Mouse (Mus musculus) macrophage (primary cell): ENCODE data around the gene Kdm8. TPM values are rescaled to one million over a fixed set of nuclear protein-coding genes. Genes with fewer than 3 reads are reported as not detected.

Source experiments
- H3K27ac ChIP-seq: fragments of 350-480 bp; formaldehyde crosslinking; 2 replicates; pipeline ENCODE4 v1.9.0; 2021
- H3K36me3 ChIP-seq: fragments of 350-480 bp; formaldehyde crosslinking; 2 replicates; pipeline ENCODE4 v1.9.0; 2021; ENCODE audit errors: inconsistent target
- H3K4me3 ChIP-seq: fragments of 350-480 bp; formaldehyde crosslinking; 2 replicates; pipeline ENCODE4 v1.9.0; 2021; ENCODE audit errors: inconsistent target
- H3K79me2 ChIP-seq: fragments of 350-480 bp; formaldehyde crosslinking; 2 replicates; pipeline ENCODE4 v1.9.0; 2021; ENCODE audit errors: inconsistent target
- WGBS: methylation state at CpG from one replicate; pipeline ENCODE4 v1.1.7; 2026; ENCODE audit warnings: inconsistent platforms; ENCODE audit not compliant: missing documents; 5-methylcytosine and 5-hydroxymethylcytosine counted together
- polyA plus RNA-seq: library from polyadenylated mRNA; stranded (reverse); fragments of 250-400 nt; gene quantifications from 3 replicates; pipeline ENCODE4 v1.2.4, GENCODE M21; 2018; ENCODE audit warnings: inconsistent platforms

Gene Kdm8
- polyA plus RNA-seq, 1 experiment from 2014 or later = 1.1 TPM

DNA sequence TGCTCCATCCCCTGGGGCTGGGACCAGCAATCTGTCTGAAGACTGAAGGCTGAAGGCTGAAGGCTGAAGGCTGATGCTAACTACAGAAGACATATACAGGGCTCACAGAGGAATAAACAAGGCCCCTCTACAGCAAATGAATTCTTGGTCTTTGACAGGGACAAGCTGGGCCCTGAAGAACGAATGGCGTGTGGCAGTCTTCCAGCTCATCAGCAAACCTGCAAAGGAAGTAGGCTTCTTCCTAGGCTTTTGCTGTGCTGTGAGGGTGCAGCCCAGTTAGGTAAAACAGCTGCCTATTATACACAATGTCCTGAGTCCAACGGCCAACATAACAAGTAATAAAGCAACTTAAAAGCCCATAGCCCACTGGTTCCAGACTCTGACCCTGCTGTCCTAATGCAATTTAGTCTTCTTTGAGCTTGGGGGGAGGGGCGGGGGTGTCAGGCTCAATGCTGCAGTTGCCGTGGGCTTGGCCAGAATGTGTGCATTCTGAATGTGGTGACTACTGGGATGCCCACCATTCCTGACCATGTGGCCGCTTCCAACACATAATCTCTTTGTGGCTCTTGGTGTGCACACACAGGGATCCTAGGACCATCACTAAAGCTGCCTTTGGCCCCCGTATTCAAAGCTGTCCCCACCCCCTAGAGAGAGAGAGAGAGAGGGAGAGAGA is 14.2 kb upstream of the Kdm8 start:
- H3K4me3 ChIP-seq = no peak overlapping the region
- no peak overlapping the region for H3K27ac ChIP-seq
- WGBS = 79% methylated on average over 7 of the region's 7 CpGs
- no peaks in the 10 kb centered on the region for H3K36me3 ChIP-seq
- H3K79me2 ChIP-seq = no peaks in the 10 kb centered on the region

DNA sequence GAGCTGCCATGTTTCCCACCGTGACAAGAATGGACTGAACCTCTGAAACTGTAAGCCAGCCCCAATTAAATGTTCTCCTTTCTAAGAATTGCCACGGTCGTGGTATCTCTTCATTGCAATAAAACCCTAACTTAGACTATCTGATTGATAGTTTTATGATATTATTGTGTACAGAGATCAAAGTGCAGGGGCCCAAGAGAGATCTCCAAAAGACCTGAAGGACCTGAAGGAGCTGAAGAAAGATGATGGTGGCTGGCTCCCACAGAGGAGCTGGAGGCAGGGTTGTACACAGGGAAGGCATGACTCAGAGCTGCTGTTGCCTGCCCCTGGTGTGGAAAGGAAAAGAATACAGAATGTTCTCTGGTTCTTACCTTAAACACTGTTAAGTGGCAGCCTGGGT is 10.6 kb upstream of the Kdm8 start:
- no peak overlapping the region for H3K4me3 ChIP-seq
- H3K27ac ChIP-seq = no peak overlapping the region
- H3K36me3 ChIP-seq = no peaks in the 10 kb centered on the region
- WGBS = 91% methylated on average over 3 of the region's 3 CpGs
- H3K79me2 ChIP-seq = no peaks in the 10 kb centered on the region

DNA sequence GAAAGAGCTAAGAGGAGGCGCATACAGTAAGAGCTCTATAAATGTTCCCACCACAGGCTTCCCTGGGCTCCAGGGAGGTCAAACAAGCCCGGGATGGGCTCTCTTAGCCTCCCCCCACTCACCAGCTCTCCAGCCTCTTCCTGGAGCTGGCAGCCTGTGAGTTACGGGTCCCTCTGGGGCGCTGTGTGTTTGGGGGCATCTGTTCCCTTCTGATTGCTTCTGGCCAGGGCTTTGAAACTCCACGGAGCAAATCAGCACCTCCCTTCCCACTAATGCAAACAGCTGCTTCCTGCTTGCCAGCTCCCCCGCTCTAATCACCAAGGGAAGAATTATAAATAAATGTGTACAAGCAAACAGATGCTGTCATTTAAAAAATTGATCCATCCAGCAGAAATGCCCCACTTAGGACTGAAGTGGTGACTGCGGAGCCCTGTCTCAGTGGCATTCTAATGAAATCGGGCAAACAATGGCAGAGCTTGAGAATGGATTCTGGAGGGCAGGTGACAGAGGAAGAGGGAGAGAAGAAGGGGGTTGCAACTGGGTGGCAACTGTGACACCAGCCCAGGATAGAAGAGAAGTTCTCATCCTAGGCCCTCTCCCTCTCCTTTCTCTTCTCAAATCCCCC is 9.7 kb upstream of the Kdm8 start:
- 48% methylated on average over 8 of the region's 8 CpGs for WGBS
- Histone ChIP-seq H3K4me3 (no peak overlapping the region), H3K79me2 (no peaks in the 10 kb centered on the region), H3K27ac (no peak overlapping the region), H3K36me3 (no peaks in the 10 kb centered on the region)

DNA sequence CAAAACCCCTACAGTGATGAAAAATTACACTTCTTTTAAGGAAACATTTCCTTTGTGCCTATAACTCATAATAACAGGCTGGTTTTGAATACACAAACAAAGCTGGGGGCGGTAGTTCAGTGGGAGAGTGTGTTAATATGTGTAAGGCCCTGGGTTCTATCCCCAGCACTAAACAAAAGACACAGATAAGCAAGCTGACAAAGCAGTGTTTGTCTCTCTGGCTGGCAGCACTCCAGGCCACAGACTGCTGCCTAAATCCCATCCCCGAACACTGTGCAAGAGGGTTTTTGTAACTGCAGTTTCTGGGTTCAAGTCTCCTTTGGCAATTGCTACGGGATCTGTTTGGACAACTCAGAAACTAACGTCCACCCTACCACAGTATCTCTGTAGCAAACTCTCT is 2.2 kb upstream of the Kdm8 start:
- no peak overlapping the region for H3K4me3 ChIP-seq
- H3K27ac ChIP-seq = no peak overlapping the region
- WGBS = 89% methylated on average over 4 of the region's 4 CpGs

DNA sequence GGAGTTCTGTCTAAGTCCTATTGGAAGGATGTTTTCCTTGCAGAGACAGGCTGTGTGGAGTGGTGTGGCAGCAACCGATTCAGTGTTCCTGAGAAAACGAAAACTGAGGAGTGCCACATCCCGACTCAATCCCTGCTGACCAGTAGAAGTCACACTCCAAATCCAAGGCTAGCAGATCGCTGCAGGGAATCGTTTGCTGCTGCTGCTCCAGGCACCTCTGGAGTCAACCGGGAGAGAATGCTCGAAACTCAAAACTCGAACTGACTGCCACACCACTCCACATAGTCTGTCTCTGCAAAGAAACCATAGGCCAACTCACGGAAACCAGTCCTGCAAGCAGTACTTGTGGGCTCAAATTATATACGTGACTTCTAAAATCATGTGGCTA is 406 bp upstream of the Kdm8 start:
- peak overlapping the region; percentile 81 for H3K4me3 ChIP-seq
- WGBS = 18% methylated on average over 10 of the region's 10 CpGs
- peak overlapping the region; percentile 90 for H3K27ac ChIP-seq
- H3K36me3 ChIP-seq = no peaks in the 10 kb centered on the region
- peaks cover 6% of the 10 kb centered on the region; the same call in 1 of the 2 replicates for H3K79me2 ChIP-seq

More for the DNA sequence above, 2.2 kb upstream of the Kdm8 start:
- Histone ChIP-seq H3K79me2 (peaks cover 6% of the 10 kb centered on the region; the same call in 1 of the 2 replicates), H3K36me3 (no peaks in the 10 kb centered on the region)

DNA sequence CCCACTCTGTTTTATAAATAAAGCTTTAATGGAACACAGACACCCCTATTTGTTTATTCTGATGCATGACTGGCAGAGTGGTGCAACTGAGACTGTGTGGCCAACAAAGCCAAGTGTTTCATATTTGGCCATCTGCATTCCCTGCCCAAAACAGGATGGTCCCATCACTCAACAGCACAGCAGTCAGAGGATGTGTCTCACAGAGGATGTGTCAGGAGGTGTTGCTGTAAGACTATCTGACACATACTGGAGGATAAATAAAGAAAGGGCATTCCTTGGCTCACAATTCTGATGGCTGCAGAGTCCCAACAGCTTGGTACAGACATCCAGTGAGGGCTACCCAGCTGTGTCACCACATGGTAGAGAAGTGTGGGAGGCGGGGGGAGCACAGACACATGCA is 6.2 kb downstream of the Kdm8 start:
- no peak overlapping the region for H3K4me3 ChIP-seq
- H3K27ac ChIP-seq = no peak overlapping the region
- no peaks in the 10 kb centered on the region for H3K36me3 ChIP-seq
- WGBS = 91% methylated on average over 1 of the region's 1 CpGs
- no peaks in the 10 kb centered on the region for H3K79me2 ChIP-seq

DNA sequence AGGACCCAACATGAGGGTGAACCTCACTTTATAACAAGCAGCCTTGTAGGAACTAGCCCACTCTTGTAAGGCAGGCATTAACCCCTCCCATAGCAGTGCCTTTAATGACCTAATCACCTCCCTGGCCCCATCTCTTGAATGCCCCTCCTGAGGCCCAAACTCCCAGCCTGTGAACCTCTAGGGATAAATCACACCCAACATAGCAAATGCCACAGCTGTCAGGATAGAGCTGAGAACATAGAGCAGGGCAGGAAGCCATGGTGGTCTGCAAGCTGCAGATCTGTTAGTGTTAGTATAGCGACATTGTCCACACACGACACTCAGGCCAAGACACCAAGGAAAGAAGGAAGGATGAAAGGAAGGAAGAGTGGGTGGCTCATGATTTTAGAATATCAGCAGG is 6.6 kb downstream of the Kdm8 start:
- WGBS = 89% methylated on average over 2 of the region's 2 CpGs
- Histone ChIP-seq H3K79me2 (no peaks in the 10 kb centered on the region), H3K36me3 (no peaks in the 10 kb centered on the region), H3K4me3 (no peak overlapping the region), H3K27ac (no peak overlapping the region)

DNA sequence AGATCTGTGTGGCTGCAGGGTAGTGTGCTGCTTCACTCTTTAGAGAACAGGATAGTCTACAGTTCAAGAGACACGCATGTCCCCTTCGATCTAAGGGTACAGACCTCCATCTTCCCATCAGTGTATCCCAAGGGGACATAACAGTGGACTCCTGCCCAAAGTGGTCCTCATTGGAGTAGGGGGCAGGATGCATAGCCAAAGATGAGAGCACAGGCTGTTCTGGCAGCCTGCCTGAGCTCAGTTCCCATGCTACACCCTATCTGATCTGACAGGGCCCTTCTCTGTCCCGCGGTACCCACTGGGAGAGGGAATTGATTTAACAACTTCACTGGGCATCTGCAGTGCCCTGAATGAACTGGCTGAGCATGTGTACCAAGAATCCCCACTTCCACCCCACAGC is 9.2 kb downstream of the Kdm8 start:
- H3K36me3 ChIP-seq = no peaks in the 10 kb centered on the region
- no peak overlapping the region for H3K4me3 ChIP-seq
- no peaks in the 10 kb centered on the region for H3K79me2 ChIP-seq
- H3K27ac ChIP-seq = no peak overlapping the region
- 97% methylated on average over 4 of the region's 4 CpGs for WGBS

DNA sequence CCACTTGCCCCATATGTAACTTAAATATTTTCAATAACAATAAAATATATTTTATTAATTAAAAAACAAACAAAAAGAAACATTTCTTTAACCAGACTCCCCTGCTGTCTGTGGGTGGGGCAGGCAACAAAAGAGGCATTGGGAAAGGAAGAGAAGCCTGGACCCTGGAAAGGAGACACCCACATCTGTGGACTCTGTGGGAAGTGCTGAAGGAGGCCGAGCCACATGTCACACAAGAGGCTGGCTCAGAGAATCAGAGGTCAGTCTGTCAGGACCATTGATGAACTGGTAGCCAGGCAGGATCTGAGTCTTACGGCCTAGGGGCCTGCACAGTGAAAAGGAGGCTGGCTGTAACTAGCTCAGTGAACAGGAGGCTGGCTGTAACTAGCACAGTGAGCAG is 17.7 kb downstream of the Kdm8 start:
- Histone ChIP-seq H3K36me3 (peaks cover 8% of the 10 kb centered on the region; the same call in 1 of the 2 replicates), H3K27ac (no peak overlapping the region), H3K4me3 (no peak overlapping the region), H3K79me2 (no peaks in the 10 kb centered on the region)
- WGBS = 89% methylated on average over 2 of the region's 2 CpGs

DNA sequence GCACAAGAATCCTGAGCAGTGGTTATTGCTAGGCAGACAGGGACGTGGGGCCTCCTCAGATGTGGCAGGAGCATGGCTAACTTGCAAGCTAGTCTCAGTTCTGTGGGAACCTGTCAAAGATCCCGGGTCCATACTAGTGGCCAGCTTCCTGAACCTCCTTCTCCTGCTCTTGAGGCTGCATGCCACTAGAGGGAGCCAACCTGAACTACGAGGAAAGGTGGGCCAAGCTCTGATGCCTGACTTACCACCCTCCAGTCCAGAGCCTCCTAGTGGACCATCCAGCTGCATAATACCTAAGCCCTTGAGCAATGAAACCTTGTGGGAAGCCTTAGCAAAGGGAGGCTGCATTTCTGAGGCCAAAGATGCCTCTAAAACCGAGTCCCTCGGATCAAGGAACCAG is 25.5 kb downstream of the Kdm8 start:
- H3K36me3 ChIP-seq = peaks cover 37% of the 10 kb centered on the region

DNA sequence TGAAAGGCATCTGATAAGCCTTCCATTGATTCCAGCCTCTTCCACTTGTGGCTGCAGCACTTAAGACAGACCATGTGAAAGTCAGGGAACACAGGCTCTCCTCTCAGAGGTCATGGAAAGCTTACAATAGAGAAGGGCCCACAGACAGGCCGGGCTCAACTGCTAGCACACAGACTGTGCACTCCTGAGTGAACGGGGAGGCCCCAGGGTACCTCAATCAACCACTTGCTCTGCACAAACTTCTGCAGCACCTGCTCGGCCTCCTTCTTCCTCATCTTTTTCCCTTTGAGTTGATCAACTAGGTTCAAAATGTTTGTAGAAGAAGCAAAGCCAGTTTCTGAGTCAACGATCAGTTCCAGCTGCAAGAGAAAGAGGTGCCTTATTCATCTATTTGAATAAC is 26.4 kb downstream of the Kdm8 start:
- H3K27ac ChIP-seq = no peak overlapping the region
- no peaks in the 10 kb centered on the region for H3K79me2 ChIP-seq
- no peak overlapping the region for H3K4me3 ChIP-seq
- peaks cover 37% of the 10 kb centered on the region for H3K36me3 ChIP-seq
- 93% methylated on average over 4 of the region's 4 CpGs for WGBS

More for the DNA sequence above, 25.5 kb downstream of the Kdm8 start:
- H3K79me2 ChIP-seq = no peaks in the 10 kb centered on the region
- no peak overlapping the region for H3K4me3 ChIP-seq
- 49% methylated on average over 5 of the region's 5 CpGs for WGBS
- H3K27ac ChIP-seq = no peak overlapping the region

DNA sequence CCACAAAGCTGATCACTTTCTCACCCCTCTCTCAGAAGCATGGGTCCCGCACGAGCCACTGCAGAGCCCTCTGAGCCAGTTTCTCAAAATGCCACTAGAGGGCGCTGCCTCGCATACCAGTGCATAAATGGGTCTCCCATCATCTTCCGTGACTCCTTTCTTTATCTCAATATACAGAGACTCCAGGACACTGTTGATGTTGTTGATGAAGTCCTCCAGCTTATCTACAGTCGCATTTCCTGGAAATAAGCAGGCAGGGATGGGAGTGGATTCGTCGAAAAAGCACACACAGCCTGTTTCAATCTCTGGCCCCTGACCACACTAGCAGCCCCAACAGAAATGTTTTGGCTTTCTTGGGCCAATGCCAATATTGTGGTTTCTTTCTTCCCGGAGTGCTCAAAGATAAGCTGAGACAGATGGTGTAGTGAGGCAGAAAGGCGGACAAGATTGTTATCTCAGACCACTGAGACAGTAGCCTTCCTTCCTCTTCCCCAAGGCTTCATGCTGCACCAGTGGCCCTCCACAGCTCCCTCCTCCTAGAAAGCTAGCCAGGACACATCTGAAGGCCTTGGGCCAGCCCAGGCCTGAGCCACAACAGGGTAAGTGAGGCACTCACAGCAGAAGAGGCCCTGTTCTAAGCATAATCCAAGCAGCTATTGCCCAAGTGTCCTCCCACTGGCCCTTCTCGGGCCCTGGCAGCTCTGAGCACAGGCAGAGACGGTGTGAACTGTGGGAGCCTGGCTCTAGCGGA is 27.7 kb downstream of the Kdm8 start:
- WGBS = 13% methylated on average over 13 of the region's 13 CpGs
- Histone ChIP-seq H3K27ac (peak overlapping the region; percentile 61), H3K79me2 (no peaks in the 10 kb centered on the region), H3K4me3 (no peak overlapping the region), H3K36me3 (peaks cover 29% of the 10 kb centered on the region)

DNA sequence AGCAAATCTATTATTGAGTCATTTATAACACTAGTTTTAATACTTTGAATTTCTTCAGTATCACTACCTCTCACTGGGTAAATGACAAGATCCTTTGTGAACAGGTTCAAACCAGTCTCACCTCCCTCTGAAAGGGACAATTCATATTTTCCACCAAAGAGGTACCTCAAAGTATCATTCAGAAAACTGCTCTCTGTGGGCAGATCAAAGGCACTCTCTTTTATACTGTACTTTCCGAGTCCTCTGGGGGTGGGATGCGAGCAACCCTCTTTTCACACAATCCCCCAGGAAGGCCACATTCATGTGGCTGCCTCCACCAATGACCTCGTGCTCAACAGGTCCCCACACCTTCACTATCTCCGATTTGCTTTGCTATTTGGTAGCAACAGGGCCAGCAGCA is 30.1 kb downstream of the Kdm8 start:
- Histone ChIP-seq H3K4me3 (no peak overlapping the region), H3K27ac (no peak overlapping the region), H3K79me2 (no peaks in the 10 kb centered on the region), H3K36me3 (peaks cover 12% of the 10 kb centered on the region; the same call in 1 of the 2 replicates)
- 96% methylated on average over 4 of the region's 4 CpGs for WGBS

DNA sequence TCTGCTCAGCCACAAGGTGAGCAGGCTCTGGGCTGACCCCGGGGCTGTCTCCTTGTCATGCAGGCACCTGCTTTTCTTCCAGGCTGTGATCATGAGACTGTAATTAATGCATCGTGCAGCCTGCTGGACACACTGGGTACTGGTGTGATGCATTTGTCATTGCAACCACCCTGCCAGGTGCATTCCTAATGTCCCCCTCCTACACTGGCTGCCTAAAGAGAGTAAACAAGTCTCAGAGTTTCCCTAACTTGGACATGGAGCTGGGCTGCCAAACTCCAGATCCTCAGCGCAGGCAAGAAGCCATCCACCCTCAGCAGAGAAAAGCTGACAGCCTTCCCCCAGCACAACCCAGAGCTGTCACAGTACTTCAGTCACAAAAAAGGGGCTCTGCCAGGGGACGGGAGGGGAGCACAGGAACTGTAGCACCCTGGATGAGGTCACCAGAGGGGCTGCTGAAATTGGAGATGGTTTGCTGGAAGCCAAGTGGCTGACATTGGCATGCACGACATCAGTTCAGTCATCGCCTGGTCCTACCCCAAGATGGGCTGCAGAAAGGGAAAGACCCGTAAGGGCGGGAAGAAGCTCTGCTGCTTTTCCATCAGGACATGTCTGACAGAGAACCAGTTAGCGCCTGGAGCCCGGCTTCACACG is 31.2 kb downstream of the Kdm8 start:
- H3K36me3 ChIP-seq = peaks cover 14% of the 10 kb centered on the region; the same call in 1 of the 2 replicates
- H3K79me2 ChIP-seq = no peaks in the 10 kb centered on the region
- WGBS = 89% methylated on average over 11 of the region's 11 CpGs
- H3K4me3 ChIP-seq = no peak overlapping the region
- H3K27ac ChIP-seq = no peak overlapping the region
